Mouse (Mus musculus) T-helper 2 cell (primary cell): Measurements from ENCODE around the gene Rabgap1.

Experiments used
- in situ Hi-C: fragments of 300-600 bp; cut with MboI, MseI; formaldehyde crosslinking; loops from one replicate; pipeline ENCODE4 v1.15.1; 2025; ENCODE audit warnings: high pct_unique_total_duplicates

Gene Rabgap1

GRCm38 (mm10) chr2:37511134-37511901 lies 68.2 kb downstream of the Rabgap1 start:
- in situ Hi-C loops = no loop called here

DNA sequence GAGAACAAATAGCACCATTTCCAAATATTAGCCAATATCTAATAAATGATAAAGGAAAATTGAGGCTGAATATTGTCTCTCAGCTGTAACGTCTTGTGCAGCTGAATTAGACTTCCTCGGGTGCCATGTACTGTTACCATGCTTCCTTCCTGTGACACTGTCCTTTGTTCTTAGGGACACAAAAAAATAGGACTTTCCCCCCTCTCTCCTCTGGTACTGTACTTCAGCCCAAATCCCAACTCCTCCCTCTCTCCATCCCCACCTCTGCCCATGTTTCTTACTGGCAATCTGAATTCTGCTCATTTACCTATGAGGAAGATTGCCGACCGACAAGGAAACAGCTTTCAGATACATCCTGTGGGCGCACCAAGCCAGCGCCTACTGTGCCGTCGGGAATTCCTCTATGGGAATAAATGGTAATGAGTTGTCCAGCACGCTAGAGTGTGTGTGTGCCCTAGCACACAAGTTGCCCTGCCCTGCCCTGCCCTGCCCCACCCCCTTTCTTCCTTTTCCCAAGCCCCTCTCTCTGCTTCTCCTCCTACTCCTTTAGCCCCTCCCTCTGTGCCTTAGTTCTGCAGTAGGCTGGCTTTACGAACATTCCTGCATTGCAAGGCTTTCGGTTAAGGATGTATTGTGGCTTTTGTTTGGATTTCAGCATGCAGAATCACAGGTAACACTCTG lies 73.1 kb downstream of the Rabgap1 start, which contains the start of gene Gpr21:
Gene Gpr21, plus strand, starts transcription at position 303 of the 681 bp plus-strand sequence.
- in situ Hi-C loops = no loop called here

DNA sequence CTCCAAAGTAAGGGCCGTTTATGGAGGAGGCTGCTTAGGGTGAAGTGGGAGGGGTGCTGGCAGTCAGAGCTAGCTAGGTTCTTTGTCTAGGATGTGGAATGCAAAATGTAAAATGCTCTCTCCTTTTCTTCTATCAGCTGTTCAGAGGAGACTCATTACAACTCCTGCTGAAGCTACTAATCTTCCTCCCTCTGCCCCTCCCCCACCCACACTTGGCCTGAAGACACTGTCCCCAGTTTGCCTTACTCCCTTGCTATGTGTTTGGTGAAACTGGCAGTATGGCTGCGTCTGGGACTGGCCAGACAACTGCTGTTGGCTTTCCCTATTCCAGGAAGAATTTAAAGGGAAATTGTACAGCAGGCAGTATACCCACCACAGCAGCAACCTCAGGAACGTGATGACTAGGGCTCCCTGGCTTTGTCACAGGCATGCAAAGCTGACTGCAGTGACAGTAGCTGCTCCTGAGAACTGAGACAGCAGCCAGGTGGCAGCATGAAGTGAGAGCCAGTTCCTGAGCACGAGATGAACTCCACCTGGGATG lies 73.9 kb downstream of the Rabgap1 start:
- in situ Hi-C loops = no loop called here

GRCm38 (mm10) chr2:37518561-37519285 lies 75.6 kb downstream of the Rabgap1 start:
- in situ Hi-C loops = no loop called here

- in situ Hi-C loops = no loop called here
These were observed 76.2 kb downstream of the Rabgap1 start for GRCm38 (mm10) chr2:37519286-37519640.

- in situ Hi-C loops = no loop called here
These were observed 84.5 kb downstream of the Rabgap1 start for GRCm38 (mm10) chr2:37527587-37527986.

DNA sequence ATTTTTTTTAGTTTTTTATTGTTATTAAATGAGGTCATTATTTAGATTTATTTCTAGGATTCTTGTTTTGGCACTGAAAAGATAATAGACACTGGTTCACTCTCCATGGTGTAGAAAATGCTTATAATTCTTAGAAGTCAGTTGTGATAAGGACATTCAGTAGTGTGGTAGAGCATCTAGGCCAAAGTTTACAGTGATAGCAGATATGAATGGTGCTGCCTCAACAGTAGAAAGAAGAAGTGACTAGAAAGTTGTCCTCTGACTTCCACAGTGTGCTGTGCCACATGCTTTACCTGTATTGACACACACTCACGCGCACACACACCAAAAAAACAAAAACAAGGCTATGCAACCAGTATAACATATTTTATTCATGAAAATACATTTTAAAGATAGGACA lies 86.3 kb downstream of the Rabgap1 start:
- in situ Hi-C loops = no loop called here

- in situ Hi-C loops = no loop called here
These were observed 87.7 kb downstream of the Rabgap1 start for GRCm38 (mm10) chr2:37530766-37531165.

- in situ Hi-C loops = no loop called here
These were observed 88.6 kb downstream of the Rabgap1 start for GRCm38 (mm10) chr2:37531639-37532038.

DNA sequence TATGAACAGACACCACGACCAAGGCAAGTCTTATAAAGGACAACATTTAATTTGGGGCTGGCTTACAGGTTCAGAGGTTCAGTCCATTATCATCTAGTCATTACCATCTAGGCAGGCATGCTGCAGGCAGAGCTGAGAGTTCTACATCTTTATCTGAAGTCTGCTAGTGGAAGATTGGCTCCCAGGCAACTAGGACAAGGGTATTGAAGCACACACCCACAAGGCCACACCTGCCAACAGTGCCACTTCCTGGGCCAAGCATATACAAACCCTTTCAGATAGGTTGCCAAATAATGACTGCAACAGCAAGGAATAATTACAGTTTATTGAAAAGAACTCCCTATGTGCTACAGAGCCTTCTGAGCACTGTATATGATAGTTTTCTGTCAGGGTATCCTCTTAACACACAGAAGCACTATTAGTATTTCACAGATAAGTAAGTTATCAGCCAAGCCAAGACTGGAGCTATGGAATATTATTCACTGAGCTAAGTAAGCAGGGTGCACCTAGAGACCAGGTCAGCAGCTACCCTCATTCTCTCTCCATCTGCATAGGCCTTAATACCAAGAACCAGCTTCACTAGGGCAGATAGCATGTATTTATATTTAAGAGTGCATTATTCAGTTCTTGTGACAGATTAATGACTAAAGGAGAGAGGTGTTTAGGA lies 106.4 kb downstream of the Rabgap1 start:
- in situ Hi-C loops = no loop called here

- in situ Hi-C loops = no loop called here
These were observed 113.3 kb downstream of the Rabgap1 start for GRCm38 (mm10) chr2:37556366-37556765.

DNA sequence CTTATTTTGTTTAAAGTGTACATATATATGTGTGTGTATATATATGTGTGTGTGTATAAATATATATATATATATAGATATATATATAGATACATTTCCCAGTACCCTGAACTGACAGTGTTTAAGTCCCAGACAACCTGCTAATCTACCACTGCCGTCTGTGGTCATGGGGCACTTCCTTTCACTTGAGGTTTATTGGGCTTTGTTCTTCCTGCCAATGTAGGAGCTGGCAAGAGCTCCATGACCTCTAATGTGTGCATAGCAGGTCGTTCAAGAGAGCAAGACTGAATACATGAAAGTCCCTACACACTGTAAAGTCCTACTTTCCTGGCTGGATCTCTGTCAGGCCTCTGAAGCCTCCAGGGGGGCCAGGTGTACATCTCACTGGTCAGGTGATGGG lies 122.5 kb downstream of the Rabgap1 start:
- in situ Hi-C loops = no loop called here

DNA sequence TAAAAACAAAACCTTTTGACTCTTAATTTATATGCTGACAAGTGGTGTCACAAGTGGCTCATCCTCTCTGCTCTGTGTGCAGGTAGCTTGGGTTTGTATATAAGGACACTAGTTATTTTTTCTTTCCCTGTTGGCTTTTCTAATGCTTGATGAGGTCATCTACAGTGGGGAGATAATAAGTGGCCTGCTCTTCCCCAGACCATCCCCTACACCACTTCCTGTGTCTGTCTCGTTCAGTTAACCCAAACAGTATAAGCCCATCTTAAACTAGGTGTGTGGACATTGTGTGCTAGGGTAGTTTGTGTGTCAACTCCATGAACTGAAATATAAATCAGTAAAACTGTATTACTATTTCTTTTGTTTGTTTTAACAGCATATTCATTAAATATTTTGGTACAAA lies 123.0 kb downstream of the Rabgap1 start:
- in situ Hi-C loops = no loop called here

- in situ Hi-C loops = no loop called here
These were observed 126.8 kb downstream of the Rabgap1 start for GRCm38 (mm10) chr2:37569888-37570287.

DNA sequence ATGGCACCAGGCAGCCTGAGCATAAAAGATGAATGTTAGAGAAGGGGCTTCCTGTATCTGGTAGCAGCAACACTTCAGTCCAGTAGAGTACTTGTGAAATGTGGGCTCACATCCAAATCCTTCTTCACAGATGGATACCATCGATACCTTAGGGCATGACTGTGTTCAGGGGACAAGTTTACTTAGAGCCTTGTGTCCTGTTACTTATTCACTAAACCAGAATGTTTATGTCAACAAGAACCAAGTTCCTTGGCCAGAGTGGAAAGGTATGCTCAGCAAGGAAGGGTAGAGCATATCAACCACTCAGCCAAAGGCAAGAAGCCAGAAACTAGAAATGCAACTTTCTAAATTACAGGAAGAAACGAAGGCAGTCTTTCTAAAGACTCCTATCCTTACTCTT lies 127.6 kb downstream of the Rabgap1 start:
- in situ Hi-C loops = no loop called here

DNA sequence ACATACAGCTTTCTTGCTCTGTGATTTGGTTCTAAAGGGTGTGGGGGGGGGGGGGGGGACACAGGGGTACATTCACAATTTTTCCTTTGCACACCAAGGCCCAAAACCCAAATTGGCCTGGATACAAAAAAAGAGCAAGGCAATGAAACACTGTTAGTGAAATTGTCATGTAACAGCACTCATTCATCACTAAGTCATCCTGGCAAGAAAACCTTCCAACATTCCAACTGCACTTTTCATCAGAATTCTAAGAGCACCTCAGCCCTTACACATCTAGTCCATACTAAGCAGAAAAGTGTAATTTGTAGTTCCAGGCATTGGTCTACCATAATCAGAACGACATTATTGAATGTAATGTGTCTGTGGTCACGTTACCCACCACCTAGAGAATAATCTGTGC lies 129.1 kb downstream of the Rabgap1 start:
- in situ Hi-C loops = no loop called here

GRCm38 (mm10) chr2:37576661-37577060 lies 133.6 kb downstream of the Rabgap1 start:
- in situ Hi-C loops = no loop called here

DNA sequence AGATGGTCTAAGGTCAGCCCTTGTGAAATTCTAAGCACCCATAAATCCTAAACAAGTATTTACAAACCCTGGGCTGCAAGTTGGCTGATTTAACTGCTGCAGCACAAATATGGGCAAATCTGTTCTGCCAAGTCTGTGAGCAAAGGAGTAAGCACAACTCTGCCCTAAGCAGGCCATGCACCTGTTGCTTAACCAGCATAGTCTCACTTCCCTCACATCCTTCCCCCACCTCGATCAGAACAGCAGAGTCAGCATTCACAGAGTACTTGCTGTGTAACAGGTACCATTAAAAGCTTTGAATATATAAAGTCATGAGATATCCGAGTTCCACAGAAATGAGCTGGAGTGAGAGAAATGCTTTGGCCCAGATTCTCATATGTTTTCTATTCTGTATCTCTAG lies 135.1 kb downstream of the Rabgap1 start:
- in situ Hi-C loops = no loop called here

GRCm38 (mm10) chr2:37587919-37588318 lies 144.8 kb downstream of the Rabgap1 start:
- in situ Hi-C loops = no loop called here
